7 mouse cellular contexts compared by ENCODE assay signal in the genomic region with DNA sequence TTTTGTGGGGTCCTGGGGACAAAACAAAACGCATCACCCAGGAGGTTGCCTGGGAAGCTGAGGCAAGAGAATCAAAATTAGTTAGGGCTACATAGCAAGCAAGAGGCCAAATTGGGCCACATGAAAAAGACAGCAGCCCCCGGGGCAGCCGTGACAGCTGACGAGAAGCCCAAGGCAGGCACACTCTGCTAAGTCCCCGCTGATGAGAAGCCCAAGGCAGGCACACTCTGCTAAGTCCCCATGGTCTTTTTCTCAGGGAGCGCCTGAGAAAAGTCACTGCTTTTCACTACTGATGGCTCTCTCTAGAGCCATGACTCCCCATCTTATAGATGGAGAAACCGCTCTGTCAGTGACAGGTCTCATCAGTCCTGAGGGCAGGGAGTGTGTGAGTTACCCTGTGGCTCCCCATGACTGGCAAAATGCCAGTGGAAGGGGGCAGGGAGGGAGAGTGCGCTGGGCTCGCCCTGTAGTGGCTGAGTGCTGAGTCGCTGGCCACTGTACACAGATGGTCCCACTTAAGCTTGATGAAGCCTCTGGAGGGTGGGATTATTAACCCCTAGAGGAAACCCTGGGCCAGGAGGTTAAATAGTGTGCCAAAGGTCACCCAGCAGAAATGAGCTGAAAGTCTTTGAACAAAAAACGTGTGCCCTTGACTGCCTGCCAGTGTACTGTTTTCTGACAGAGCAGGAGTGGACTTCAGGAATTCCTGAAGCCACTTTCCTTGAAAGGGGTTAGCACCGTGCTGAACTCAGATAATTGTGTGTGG. TPM values are rescaled to one million over a fixed set of nuclear protein-coding genes. Genes with fewer than 3 reads are reported as not detected.
DNase-seq lines count a peak whose midpoint lies in the region; ATAC-seq lines count a peak whose summit lies in the region.

No protein-coding gene starts in this region.

- 0 out of 2 replicates have a peak overlapping the region, but pooled peaks have one; percentile 8 for H3K27ac ChIP-seq in hindbrain, embryonic 12.5 days
- H3K27ac ChIP-seq in limb, embryonic 15.5 days, result no peak overlapping the region
- no peak overlapping the region for H3K27ac ChIP-seq in midbrain, embryonic 16.5 days (ENCODE audit: low read length)

- intact Hi-C loops in gastrocnemius, postnatal 36 days (cut with DNase I), result no loop called here

- H3K9me3 ChIP-seq in hindbrain, embryonic 12.5 days (replicated peaks), result no peaks in the 10 kb centered on the region
- H3K9me3 ChIP-seq in limb, embryonic 15.5 days, result no peaks in the 10 kb centered on the region
- H3K9me3 ChIP-seq in midbrain, embryonic 16.5 days (replicated peaks; ENCODE audit: control insufficient read depth, low read length, poor library complexity, severe bottlenecking), result no peaks in the 10 kb centered on the region

- H3K4me3 ChIP-seq in hindbrain, embryonic 12.5 days, result no peak overlapping the region
- H3K4me3 ChIP-seq in limb, embryonic 15.5 days, result no peak overlapping the region
- H3K4me3 ChIP-seq in midbrain, embryonic 16.5 days (ENCODE audit: low read depth, low read length), result no peak overlapping the region

- no peaks in the 10 kb centered on the region for H3K27me3 ChIP-seq in hindbrain, embryonic 12.5 days
- peaks cover 3% of the 10 kb centered on the region; the same call in 1 of the 2 replicates for H3K27me3 ChIP-seq in limb, embryonic 15.5 days
- no peaks in the 10 kb centered on the region for H3K27me3 ChIP-seq in midbrain, embryonic 16.5 days (ENCODE audit: control insufficient read depth, insufficient read depth, low read depth, low read length)

- H3K4me1 ChIP-seq in hindbrain, embryonic 12.5 days, result peaks cover 18% of the 10 kb centered on the region
- H3K4me1 ChIP-seq in limb, embryonic 15.5 days, result peaks cover 17% of the 10 kb centered on the region
- H3K4me1 ChIP-seq in midbrain, embryonic 16.5 days (ENCODE audit: control insufficient read depth, insufficient read depth, low read length), result peaks cover 9% of the 10 kb centered on the region

- peak; percentile 76 for DNase-seq in adrenal gland, adult 2 months
- DNase-seq in embryo, embryonic 9.5 days (ENCODE audit: extremely low spot score), result peak; percentile 74
- no peak for DNase-seq in layer of hippocampus, adult 18-20 months (ENCODE audit: low spot score in 2 of 2)
- DNase-seq in gastrocnemius, postnatal 36 days, result no peak

- H3K36me3 ChIP-seq in hindbrain, embryonic 12.5 days, result no peaks in the 10 kb centered on the region
- no peaks in the 10 kb centered on the region for H3K36me3 ChIP-seq in limb, embryonic 15.5 days
- no peaks in the 10 kb centered on the region for H3K36me3 ChIP-seq in midbrain, embryonic 16.5 days (ENCODE audit: control insufficient read depth, insufficient read depth, low read length)

- H3K9ac ChIP-seq in hindbrain, embryonic 12.5 days, result no peak overlapping the region
- H3K9ac ChIP-seq in limb, embryonic 15.5 days, result no peak overlapping the region
- H3K9ac ChIP-seq in midbrain, embryonic 16.5 days (ENCODE audit: low read depth, low read length), result no peak overlapping the region

- peak; percentile 81 for ATAC-seq in hindbrain, embryonic 12.5 days (ENCODE audit: low FRiP score)
- peak; percentile 37; the same call in 1 of the 2 replicates for ATAC-seq in limb, embryonic 15.5 days (ENCODE audit: insufficient number of reproducible peaks, low FRiP score, low TSS enrichment, low read depth)
- ATAC-seq in midbrain, embryonic 16.5 days, result peak; percentile 68; the same call in 1 of the 2 replicates

- no peak overlapping the region for H3K4me2 ChIP-seq in hindbrain, embryonic 12.5 days (replicated peaks)
- H3K4me2 ChIP-seq in limb, embryonic 15.5 days, result no peak overlapping the region
- no peak overlapping the region for H3K4me2 ChIP-seq in midbrain, embryonic 16.5 days (ENCODE audit: low read length)

- WGBS in hindbrain, embryonic 12.5 days, result 22% methylated on average over 12 of the region's 12 CpGs
- 12% methylated on average over 12 of the region's 12 CpGs for WGBS in limb, embryonic 15.5 days
- 30% methylated on average over 12 of the region's 12 CpGs for WGBS in midbrain, embryonic 16.5 days

RNA-seq across cellular contexts. Expression of gene Gm10842, which starts 6.6 kb away (rescaled TPM):
- not detected for total RNA-seq in adrenal gland, adult 2 months (2021)
- polyA plus RNA-seq in adrenal gland, adult 2 months (2012; rRNA removed), result not detected in 2 replicates
- not detected in 2 replicates for polyA plus RNA-seq in hindbrain, embryonic 12.5 days (2016; fragmentation: Nextera tagmentation; extraction: Ambion mirVana)
- not detected in 2 replicates for polyA plus RNA-seq in limb, embryonic 15.5 days (2015; fragmentation: Nextera tagmentation; extraction: Ambion mirVana)
- polyA plus RNA-seq in midbrain, embryonic 16.5 days (2015; fragmentation: Nextera tagmentation; extraction: Ambion mirVana), result not detected in 2 replicates
- total RNA-seq in layer of hippocampus, adult 18-20 months (2021), result not detected
- total RNA-seq in gastrocnemius, postnatal 36 days (2021), result not detected

RNA-seq across cellular contexts. Expression of gene Tlk2, which starts 25.4 kb away (rescaled TPM):
- total RNA-seq in adrenal gland, adult 2 months (2021), result 10 to 100 TPM; 44.6 to 68.5 TPM
- polyA plus RNA-seq in adrenal gland, adult 2 months (2012; rRNA removed), result 7.1 and 10.9 TPM in 2 replicates
- polyA plus RNA-seq in hindbrain, embryonic 12.5 days (2016; fragmentation: Nextera tagmentation; extraction: Ambion mirVana), result 25.2 and 27.9 TPM in 2 replicates
- 14.2 and 16.3 TPM in 2 replicates for polyA plus RNA-seq in limb, embryonic 15.5 days (2015; fragmentation: Nextera tagmentation; extraction: Ambion mirVana)
- 18.7 and 19.7 TPM in 2 replicates for polyA plus RNA-seq in midbrain, embryonic 16.5 days (2015; fragmentation: Nextera tagmentation; extraction: Ambion mirVana)
- total RNA-seq in layer of hippocampus, adult 18-20 months (2021), result 10 to 100 TPM; 45.8 to 46.2 TPM
- total RNA-seq in gastrocnemius, postnatal 36 days (2021), result 10 to 100 TPM; 37.4 to 41.1 TPM

RNA-seq across cellular contexts. Expression of gene Mettl2, which starts 27.0 kb away (rescaled TPM):
- total RNA-seq in adrenal gland, adult 2 months (2021), result 10 to 100 TPM; 18.9 to 24.0 TPM
- 9.0 and 9.2 TPM in 2 replicates for polyA plus RNA-seq in adrenal gland, adult 2 months (2012; rRNA removed)
- polyA plus RNA-seq in hindbrain, embryonic 12.5 days (2016; fragmentation: Nextera tagmentation; extraction: Ambion mirVana), result 33.9 and 37.4 TPM in 2 replicates
- 37.8 and 38.5 TPM in 2 replicates for polyA plus RNA-seq in limb, embryonic 15.5 days (2015; fragmentation: Nextera tagmentation; extraction: Ambion mirVana)
- 29.1 and 32.5 TPM in 2 replicates for polyA plus RNA-seq in midbrain, embryonic 16.5 days (2015; fragmentation: Nextera tagmentation; extraction: Ambion mirVana)
- 10 to 100 TPM; 16.3 to 17.1 TPM for total RNA-seq in layer of hippocampus, adult 18-20 months (2021)
- 1 to 10 TPM; 6.0 to 8.4 TPM for total RNA-seq in gastrocnemius, postnatal 36 days (2021)

Comparison
In these comparisons a context has a peak if more than half of its experiments do, and no peak if none do; other contexts are left out.
1. DNase-seq: peak in adrenal gland, adult 2 months (single experiment) and embryo, embryonic 9.5 days (single experiment); none in layer of hippocampus, adult 18-20 months (0 of 2) and gastrocnemius, postnatal 36 days (0 of 2).
2. Peak in every context shown above with its lines, with median percentiles within 50 percentile points of each other: ATAC-seq.